Mouse (Mus musculus): ENCODE data around the gene Hells.

DNA sequence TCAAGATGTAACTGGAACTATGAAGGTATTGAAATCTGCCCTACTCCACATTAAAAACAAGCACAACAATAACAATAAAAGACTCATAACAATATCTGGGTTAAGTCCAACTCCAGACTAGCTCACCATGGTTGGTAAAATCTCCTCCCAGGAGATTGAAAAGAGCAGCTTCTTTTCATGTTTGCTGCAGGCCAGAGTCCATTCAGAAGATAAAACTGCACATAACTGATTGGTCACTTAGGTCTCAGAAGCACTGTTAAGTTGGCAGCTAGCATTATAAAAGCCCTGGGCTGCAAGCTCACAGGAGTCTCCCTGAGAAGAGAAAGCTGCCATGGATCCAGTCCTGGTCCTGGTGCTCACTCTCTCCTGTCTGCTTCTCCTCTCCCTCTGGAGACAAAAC is 76.0 kb downstream of the Hells start, which contains the start of gene Cyp2c55:
- TF ChIP-seq CTCF (IDR thresholded peaks at IDR 0.05; ENCODE audit: borderline replicate concordance, insufficient read depth, low read depth, low read length) = no peak
- no peak for TF ChIP-seq POLR2A (IDR thresholded peaks at IDR 0.05; ENCODE audit: borderline replicate concordance, insufficient read depth, low read length)

Measured in cerebellum, adult 2 months (tissue).